Mouse (Mus musculus) right cerebral cortex, postnatal 25 days (tissue): Measurements from ENCODE around the gene Speer4c.
"Not testable (repeated sequence)": the region's sequence is repeated elsewhere in the genome, so short reads cannot be mapped to it uniquely, and the experiment has no call there.

Source experiments
- DNase-seq: peaks from one replicate; pipeline ENCODE4 v3.0.0; 2022

The Speer4c gene

GRCm38 (mm10) chr5:15714171-15714570 is at the start of gene Speer4c:
Gene Speer4c, minus strand, starts transcription at chr5:15714271.
- DNase-seq, result not testable (repeated sequence)

- DNase-seq, result no peak
These were observed 33.6 kb upstream of the Speer4c start for GRCm38 (mm10) chr5:15747478-15748255.

DNA sequence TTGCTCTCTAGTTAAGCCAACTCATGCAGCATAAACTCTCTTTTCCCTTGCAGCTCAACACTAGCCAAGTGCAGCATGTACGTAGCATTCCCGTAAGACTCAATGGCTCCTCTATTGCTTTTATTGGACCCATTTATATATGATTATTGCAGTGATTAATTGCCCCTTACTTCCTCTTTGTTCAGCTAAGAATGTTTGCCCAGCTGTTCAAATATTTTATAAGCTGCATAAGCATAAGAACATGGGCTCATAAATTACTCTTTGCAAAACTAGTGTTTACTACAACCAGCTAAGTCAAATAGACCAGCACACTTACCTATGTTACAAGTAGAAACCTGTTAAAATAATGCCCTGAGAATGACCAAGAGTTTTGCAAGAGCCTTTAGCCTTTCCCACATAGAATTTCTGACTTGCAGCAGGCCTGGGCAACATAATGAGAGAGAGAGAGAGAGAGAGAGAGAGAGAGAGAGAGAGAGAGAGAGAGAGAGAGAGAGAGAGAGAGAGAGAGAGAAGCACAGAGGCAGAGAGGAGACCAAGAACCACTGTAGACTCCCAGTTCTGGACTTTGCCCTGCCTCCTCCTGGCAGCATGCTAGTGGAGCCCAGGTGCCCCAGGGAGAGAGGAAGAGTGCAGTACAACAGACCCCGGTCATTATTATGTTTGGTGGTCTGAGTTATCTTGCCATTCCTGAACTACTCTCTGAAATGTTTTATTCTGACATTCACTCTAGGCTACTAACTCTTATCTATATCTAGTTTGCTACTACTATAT is 20.2 kb upstream of the Speer4c start:
- no peak for DNase-seq

GRCm38 (mm10) chr5:15702891-15703290 is 11.2 kb downstream of the Speer4c start:
- DNase-seq, result not testable (repeated sequence)

- not testable (repeated sequence) for DNase-seq
These were observed 16.4 kb downstream of the Speer4c start for GRCm38 (mm10) chr5:15697719-15698118.

DNA sequence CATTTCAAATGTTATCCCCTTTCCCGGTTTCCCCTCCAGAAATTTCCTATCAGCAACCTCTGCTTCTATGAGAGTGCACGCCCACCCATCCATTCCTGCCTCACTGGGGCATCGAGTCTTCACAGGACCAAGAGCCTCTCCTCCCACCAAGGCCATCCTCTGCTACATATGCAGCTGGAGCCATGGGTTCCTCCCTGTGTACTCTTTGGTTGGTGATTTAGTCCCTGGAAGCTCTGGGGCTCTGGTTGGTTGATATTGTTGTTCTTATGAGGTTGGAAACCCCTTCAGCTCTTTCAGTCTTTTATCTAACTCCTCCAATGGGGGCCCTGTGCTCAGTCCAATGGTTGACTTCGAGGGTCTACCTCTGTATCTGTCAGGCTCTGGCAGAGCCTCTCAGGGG is 22.2 kb downstream of the Speer4c start:
- not testable (repeated sequence) for DNase-seq

DNA sequence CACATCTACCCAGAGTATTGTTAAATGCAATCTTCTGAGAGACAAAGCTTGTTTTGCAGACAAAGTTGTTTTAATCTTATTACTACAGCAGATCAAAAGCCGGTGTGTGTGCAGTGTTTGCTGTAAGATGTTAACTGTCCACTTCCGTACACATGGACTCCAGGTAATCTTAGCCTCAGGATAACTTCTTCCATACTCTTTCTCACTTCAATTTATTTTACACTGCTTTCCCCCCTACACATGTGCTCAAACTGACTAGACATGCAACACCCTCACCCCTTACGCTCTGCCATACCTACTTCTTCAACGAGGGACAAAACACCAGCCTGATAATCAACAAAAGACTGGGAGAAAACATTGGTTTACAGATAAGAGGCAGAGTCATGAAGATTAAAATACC is 23.2 kb downstream of the Speer4c start:
- DNase-seq, result not testable (repeated sequence)

GRCm38 (mm10) chr5:15689659-15690213 is 24.3 kb downstream of the Speer4c start:
- DNase-seq, result not testable (repeated sequence)

DNA sequence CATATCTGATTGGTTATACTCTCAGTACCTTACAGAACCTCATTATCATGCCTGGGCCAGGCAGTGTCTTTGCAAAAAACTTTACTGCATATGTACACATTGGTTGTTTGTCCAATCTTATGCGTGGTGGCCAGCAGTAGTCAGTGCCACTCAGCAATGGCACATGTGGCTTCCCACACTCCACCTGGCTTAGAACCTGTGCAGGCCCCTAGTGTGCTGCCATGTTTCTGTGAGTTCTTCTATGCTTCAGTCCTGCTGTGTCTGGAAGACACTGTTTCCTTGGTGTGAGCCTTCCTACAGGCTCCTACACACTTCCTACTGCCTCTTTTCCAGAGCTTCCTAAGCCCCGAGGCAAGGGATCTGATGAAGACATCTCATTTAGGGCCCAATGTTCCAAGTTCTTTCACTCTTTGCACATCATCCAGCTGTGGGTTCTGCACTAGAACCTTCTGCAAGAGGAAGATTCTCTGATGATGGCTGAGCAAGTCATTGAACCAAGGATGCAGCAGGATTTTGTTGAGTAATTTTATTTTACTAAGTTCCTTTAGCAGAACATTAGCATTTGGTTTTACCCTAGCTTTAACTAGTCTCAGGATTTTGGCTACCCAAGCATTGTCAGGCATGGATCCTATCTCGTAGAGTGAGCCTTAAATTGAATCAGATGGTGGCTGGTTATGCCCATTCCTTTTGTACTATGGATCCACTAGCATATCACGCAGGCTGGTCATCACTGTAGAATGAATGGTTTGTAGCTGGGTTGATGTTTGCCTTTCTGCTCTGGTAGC is 25.0 kb downstream of the Speer4c start:
- not testable (repeated sequence) for DNase-seq

GRCm38 (mm10) chr5:15681301-15682035 is 32.6 kb downstream of the Speer4c start:
- DNase-seq, result not testable (repeated sequence)

GRCm38 (mm10) chr5:15679980-15680949 is 33.8 kb downstream of the Speer4c start:
- not testable (repeated sequence) for DNase-seq

DNA sequence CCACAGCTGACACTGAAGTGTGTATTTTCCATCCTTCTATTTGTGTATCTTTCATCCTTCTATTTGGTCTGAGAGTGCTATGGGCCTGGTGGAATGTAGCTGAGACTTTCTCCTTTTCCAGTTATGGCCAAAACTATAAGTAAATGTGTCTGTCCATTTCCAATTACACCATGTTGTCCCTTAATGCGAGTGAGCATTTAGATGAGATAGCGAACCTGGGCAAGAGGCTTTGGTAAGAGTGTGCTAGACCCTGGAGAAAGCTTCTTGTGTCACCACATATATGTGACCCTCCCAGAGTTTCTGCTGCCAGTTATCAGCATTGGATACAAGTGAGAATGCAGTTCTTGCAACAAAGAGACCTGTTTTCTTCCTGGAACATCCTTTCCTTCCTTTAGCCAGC is 35.2 kb downstream of the Speer4c start:
- not testable (repeated sequence) for DNase-seq

DNA sequence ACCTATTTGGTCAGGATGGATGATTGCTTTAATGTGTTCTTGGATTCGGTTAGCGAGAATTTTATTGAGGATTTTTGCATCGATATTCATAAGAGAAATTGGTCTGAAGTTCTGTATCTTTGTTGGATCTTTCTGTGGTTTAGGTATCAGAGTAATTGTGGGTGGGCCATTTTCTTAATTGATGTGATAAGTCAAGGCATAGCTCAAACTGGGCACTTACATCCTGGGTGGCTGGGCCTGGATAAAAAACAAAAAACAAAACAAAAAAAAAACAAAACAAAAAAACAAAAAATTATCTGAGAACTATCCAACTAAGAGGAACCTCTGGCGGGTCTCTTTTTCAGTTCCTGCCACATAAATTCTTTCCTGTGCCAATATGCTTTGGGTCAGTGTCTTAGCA is 36.3 kb downstream of the Speer4c start:
- not testable (repeated sequence) for DNase-seq

GRCm38 (mm10) chr5:15674429-15675244 is 39.4 kb downstream of the Speer4c start:
- not testable (repeated sequence) for DNase-seq

DNA sequence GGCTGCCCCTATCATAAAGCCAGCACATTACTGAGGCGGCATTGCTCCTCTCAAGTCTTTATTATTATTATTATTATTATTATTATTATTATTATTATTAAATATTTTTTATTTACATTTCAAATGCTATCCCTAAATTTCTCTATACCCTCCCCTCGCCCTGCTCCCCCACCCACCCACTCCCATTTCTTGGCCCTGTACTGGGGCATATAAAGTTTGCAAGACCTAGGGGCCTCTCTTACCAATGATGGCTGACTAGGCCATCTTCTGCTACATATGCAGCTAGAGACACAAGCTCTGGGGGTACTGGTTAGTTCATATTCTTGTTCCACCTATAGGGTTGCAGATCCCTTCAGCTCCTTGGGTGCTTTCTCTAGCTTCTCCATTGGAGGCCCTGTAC is 40.1 kb downstream of the Speer4c start:
- DNase-seq, result not testable (repeated sequence)

DNA sequence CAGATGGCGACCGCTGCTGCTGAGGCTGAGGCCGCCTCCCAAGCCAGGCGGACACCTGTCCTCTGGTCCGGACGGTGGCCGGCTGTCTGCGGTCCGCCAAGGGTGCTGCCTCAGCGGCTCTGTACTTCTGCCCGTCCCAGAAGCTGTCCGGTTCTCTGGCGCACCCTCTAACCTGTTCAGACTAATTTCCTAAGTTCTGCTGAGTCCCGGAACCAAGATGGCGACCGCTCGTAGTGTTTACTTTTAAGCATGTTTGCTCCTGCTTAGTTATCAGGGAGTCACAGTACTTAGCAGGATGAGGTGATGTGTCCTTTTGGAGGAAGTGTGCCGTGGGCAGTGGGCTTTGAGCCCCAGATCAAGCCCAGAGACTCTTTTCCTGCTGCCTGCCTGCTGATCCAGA is 43.3 kb downstream of the Speer4c start:
- DNase-seq, result not testable (repeated sequence)

DNA sequence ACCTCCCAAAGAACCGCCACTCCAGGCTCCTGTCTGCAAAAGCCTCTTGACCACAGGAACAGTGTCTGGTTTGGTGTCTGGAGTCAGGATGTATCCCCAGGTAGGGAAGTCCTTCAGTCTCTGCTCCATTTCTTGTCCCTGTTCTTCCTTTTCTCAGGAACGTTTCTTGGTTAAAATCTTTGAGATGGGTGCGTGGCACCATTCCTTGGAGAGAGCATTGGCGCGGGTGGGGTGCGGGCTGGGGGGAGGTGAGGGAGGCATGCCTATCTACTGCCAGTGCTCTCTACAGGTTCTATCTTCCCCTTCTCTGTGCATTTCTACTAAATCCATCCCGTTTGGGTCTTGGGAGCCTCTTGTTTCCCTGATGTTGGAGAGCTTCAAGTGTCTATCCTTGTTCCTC is 50.2 kb downstream of the Speer4c start:
- not testable (repeated sequence) for DNase-seq
